Mouse (Mus musculus): ENCODE measurements around the gene Abca4.
"Not testable (repeated sequence)": the region's sequence is repeated elsewhere in the genome, so short reads cannot be mapped to it uniquely, and the experiment has no call there.

Gene Abca4

DNA sequence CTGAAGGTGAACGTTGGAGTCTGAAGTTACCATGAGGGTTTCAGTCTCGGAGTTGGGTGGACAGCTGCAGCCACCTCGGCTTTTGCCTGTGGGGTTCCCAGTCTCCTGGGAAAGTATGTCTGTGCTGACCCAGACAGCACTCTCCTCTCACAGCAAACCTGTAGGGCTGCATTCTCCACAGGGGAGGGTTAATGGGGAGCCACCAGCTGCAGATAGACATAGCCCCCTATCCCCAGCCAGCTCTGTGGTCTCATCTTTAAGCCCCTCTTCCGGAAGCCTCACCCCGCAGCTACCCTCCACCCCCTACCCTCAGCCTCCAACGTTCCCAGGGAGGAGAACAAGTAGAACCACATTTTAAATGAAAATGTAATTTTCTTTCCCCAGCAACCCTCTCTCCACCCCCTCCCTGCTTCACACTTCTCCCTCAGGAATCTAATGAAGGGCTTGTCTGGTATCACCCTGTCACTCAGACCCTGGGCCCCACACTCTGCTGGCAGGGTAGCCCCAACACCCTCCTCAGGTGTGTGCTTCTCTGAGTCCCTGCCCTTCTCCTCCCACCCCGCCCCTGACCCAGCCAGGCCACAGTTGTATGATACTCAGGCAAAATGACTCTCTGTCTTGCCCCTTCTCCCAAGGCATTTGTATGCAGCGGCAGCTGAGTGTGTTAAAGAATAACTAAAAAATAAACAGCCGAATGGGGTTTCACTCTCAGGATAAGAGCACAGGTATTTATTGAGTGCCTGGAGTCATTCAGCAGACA is 14.4 kb downstream of the Abca4 start:
- DNase-seq (ENCODE audit: low spot score) = no peak

- DNase-seq (ENCODE audit: low spot score) = no peak
These were observed 18.3 kb downstream of the Abca4 start for GRCm38 (mm10) chr3:122062586-122062985.

DNA sequence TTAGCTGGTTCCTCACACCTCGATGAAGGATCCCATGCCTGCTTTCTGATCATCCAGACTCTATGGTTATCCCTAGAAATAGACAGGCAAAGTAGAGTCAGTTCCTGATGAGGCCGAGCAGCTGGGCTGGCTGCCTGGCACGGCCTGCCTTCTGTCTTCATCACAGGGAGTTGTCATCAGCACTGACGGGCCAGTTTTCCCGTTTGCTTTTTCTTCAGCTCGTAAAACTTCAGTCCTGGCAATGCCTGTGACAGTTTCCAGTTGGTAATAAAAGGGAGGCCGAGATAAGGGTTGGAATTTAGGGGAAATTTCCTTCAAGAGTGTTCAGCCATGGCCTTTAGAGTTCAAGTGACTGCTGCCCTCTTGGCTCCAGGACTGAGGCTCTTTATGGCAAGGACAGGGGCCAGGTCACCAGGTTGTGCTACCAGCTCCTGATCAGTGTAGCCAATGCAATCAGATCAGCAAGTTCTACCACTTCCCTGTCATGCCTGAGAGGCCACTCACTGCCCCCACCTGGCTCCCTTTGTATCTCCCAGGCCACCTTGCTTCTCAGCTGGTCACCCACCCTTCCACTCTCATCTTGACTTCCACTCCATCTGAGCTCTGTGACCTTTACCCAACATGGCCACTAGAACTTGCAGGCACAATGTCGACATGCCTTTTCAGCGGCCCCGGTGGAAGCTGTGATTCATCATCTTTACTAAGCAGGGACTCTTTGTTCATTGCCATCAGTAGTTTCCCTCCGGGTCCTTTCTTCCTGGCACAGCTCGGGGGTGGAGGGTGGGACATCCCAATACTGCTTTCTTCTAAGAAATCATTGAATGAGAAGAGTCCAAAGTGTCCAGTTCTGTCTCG is 20.5 kb downstream of the Abca4 start:
- no peak for DNase-seq (ENCODE audit: low spot score)

- DNase-seq (ENCODE audit: low spot score) = no peak
These were observed 27.5 kb downstream of the Abca4 start for GRCm38 (mm10) chr3:122071769-122072168.

GRCm38 (mm10) chr3:122072646-122073571 is 28.7 kb downstream of the Abca4 start:
- no peak for DNase-seq (ENCODE audit: low spot score)

DNA sequence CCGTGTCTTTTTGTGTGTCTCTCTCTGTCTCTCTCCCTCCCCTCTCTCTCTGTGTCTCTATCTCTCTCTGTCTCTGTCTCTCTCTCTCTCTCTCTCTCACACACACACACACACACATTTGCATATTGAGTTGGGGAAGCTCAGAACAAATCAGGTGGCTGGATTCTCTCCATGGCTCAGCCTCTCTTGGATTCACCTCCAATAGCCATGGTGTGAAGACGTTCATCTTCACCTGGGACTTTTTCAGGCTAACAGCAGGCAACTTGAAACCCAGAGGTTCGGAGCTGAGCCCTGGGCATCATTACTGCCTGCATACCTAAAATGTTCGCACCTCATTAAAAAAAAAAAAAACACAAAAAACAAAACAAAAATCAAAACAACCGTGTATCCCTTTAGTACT is 29.4 kb downstream of the Abca4 start:
- DNase-seq (ENCODE audit: low spot score) = no peak

DNA sequence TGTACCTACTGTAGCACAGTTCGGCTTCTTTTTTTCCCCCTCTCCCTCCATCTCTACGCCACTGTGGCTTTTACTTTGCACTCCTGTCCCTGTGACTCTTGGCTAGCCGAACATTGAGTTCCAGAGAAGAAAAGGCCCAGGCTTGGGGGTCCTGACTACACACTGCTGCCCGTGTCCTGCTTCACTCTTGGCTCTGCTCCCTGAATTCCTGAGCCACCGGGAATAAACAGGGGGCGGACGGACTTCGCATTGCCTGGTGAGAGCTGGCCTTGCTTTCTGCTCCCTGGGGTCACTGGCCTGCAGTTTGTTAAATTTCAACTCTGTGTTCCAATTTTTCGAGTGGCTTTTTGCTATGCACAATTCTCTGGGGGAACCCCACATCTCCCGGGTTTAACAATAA is 30.1 kb downstream of the Abca4 start:
- DNase-seq (ENCODE audit: low spot score) = no peak

DNA sequence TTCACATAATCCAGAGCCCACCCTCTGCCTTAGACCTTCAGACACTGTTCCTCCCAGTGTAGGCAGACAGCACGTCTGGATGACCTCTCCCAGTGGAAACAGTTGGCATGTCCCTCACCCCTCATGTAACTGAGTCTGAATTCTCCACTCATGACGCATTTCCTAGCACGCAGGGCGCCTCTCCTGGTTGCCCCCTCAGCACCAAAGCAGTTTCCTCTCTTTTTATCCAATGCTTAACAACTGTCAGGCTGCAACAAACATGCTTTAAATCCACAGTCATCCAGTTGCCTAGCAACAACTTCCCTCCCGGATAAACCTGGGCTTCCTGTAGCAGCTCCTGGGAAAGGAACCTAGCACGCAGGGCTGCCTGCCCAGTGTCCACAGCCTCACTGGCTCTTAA is 33.9 kb downstream of the Abca4 start:
- DNase-seq (ENCODE audit: low spot score) = no peak

GRCm38 (mm10) chr3:122079172-122079571 is 34.9 kb downstream of the Abca4 start:
- DNase-seq (ENCODE audit: low spot score) = no peak

- not testable (repeated sequence) for DNase-seq (ENCODE audit: low spot score)
These were observed 37.4 kb downstream of the Abca4 start for GRCm38 (mm10) chr3:122081634-122082033.

DNA sequence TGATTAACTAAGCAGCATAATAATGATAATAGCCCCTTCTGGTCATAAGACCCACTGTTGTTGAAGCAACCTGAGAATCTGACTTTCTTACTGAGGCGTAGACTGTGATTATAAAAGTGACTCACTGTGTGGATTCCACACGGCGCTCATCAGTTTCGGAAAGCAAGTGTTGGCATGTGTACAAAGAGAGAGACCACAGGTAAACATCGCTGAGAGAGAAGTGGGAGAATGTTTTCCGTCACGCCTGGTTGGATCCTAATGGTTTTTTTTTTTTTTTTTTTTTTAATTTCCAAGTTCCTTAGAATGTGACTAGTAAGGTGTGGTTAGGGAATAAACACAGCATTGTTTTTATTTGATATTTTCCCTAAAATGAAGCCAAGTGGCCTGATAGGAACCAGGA is 38.1 kb downstream of the Abca4 start:
- DNase-seq (ENCODE audit: low spot score) = no peak

- no peak for DNase-seq (ENCODE audit: low spot score)
These were observed 41.1 kb downstream of the Abca4 start for GRCm38 (mm10) chr3:122085157-122085989.

- no peak for DNase-seq (ENCODE audit: low spot score)
These were observed 43.9 kb downstream of the Abca4 start for GRCm38 (mm10) chr3:122088054-122088681.

- DNase-seq (ENCODE audit: low spot score) = no peak
These were observed 46.1 kb downstream of the Abca4 start for GRCm38 (mm10) chr3:122090338-122090737.

GRCm38 (mm10) chr3:122099713-122100112 is 55.5 kb downstream of the Abca4 start:
- DNase-seq (ENCODE audit: low spot score) = no peak

DNA sequence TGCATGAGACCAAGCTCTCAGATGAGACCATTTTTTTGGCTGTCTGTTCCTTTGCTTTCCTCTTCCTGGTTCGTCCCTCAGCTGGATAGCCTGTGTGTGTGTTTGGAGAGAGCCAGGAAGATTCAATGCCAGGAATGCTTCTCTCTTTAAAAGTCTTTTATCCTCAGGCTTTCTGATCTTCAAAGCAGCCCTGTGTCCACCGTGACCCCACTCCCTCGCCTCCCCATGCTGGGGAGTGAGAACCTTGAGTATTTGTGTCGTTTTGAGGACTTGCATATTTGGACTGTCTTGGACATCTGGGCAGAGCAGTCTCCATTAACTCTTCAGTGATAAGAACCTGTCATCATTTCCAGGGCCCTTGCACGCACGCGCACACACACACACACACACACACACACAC is 57.8 kb downstream of the Abca4 start:
- no peak for DNase-seq (ENCODE audit: low spot score)

GRCm38 (mm10) chr3:122103864-122104808 is 59.9 kb downstream of the Abca4 start:
- DNase-seq (ENCODE audit: low spot score) = peak; percentile 46

GRCm38 (mm10) chr3:122106920-122107319 is 62.7 kb downstream of the Abca4 start:
- no peak for DNase-seq (ENCODE audit: low spot score)

GRCm38 (mm10) chr3:122107643-122108194 is 63.5 kb downstream of the Abca4 start:
- DNase-seq (ENCODE audit: low spot score) = no peak
